Mouse (Mus musculus): ENCODE measurements around the gene Wscd1.
A peak's percentile ranks its signal among the peaks of the same experiment; 100 is the strongest.
"Not testable (repeated sequence)": the region's sequence is repeated elsewhere in the genome, so short reads cannot be mapped to it uniquely, and the experiment has no call there.

Wscd1 gene

DNA sequence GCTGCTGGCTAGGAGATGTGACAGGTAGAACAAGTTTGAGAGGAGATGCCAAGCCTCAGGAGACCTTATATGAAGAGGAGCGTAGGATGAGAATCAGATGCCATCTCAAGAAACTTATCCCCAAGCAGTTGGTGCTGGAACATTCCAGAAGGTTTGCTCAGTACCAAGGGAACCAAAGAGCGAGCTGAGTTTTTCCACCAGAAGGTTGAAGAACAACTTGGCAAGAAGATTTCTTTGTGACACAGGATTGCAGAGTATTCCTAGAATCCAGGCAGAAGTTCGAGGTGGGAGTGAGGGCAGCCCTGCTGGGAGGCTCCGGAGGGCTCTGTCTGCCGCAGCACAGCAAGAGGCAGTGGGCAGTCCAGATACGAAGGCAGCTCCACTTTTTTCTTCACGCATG lies 21.4 kb downstream of the Wscd1 start:
- no peak for DNase-seq

DNA sequence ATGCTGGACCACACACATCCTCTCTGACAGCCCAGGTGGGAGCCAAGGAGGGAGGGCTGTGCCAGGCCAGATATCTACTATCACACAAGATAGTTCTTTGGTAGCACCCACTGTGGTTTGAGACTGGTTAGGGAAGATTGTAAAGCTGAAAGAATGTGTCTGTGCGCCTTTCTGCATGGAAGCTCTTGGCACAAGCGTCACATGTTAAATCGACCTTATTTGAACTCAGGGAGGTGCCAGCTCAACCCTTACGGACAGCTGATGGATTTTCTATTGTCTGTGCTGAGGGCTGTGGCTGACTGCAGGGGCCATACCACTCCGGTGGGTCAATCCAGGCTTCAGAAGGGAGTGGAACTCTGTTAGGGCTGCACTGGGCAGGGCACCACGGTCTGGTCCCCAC lies 22.3 kb downstream of the Wscd1 start:
- DNase-seq = no peak

DNA sequence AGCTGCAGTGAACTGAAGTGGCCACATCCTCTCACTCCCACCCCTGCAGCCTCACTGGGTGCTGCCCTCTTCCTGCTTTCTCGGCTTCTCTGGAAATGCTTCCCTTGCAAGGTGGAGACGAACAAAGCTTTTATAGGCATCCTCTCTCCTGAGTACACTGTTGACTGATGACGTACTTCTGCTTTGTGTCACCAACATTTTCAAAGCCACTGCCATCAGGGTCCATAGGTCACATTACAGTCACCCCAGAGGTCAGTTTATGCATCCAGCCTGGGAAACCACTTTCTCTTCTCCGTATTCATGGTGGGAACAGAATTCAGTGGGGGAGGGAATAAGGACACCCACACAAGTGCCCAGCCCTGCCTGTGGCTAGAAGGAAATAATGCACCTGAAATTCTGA lies 23.1 kb downstream of the Wscd1 start:
- no peak for DNase-seq

DNA sequence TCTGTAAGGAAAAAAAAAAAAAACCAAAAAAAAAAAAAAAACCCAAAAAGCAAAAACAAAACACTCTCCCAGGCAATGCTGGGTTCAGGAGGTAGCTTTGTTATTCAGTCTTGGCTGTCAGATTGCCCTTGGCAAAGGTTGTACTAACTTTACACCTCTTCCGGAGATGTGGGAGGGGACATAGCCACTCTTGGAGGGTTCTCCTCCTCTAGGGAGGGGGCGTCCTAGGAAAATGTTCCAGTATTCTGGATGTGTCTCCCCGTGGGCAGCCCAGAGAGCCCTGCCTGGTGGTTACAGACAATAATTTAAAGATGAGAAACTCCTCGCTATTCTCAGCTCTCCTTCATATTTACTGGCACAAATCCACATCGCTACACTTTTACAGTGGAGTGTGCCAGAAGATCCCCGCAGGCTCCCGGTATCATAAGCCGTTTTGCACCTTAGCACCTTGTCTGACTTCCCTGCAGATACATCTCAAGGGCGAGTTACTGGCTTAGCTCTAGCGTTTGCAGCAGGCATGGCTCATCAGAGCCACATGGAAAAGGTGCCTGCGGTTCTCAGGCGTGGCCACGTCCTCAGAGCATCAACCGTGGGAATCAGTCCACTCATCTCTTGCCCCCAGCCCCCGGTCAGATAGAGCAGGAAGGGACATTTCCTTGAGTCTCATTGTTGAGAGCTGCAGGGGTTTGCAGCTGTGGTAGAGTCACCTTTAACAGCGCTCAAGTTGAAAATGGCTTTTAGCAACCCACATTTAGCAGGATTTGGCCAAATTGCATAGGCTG lies 24.5 kb downstream of the Wscd1 start:
- no peak for DNase-seq

DNA sequence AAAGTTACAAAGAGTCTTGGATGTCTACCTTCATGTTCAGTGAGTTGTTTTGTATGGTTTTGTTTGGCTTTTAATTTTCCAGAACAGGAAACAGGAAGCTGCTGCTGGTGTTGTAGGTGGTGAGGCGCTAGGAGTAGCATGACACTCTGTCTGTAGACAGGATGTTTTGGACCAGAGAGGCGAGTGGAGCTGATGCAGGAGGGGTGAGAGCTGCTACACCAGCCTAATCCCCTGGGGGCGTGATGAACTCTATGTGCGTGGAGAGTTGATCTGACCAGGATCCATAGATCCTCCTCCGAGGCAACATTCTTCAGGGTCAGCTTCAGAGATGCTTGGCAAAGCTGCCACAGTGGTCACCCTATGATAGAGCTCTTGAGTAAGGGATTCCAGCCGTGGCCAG lies 25.3 kb downstream of the Wscd1 start:
- no peak for DNase-seq

DNA sequence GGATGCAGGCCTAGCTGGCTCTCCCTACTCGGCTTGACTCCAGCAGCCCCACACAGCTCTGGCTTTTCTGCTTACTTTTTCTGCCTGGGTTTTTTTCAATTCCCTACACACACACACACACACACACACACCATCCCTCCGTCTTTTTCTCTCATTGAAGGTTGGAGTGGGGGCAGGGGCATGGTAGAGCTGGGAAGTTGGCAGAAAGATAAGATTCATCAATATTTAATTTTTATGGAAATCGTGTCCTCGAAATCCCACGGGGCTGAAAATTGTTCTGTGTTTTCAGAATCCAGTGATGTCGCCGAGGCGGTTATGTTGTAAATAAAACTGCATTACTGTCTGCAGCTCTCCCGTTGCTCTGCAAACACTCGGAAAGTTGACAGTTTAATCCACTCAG lies 29.9 kb downstream of the Wscd1 start:
- DNase-seq = no peak

DNA sequence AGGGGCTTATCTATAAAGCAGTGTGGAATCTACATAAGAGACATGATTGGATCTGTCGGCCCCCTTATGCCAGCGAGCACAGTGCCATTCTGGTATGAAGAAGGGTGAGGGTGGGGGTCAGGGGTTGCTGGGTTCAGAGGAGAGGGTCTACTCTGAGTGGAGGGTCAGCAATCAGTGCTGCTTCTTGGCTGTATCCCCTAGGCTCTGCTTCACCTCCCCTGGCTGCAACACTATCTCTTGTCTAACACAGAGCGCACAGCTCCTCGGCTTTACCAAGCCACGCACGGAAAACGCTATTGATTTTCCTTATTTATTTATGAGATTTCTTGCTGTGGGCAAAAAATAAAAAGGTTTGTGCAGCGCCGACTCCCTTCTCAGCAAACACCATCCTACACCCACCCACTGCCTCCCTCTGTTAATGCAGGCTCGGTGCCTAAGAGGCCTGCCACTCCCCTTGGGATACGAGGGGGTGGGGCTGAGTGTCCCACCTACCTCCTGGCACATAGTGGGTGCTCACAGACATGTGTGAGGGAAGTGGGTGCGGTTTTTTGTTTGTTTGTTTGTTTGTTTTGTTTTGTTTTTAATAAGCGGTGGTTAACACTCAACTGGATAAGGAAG lies 32.1 kb downstream of the Wscd1 start:
- no peak for DNase-seq

DNA sequence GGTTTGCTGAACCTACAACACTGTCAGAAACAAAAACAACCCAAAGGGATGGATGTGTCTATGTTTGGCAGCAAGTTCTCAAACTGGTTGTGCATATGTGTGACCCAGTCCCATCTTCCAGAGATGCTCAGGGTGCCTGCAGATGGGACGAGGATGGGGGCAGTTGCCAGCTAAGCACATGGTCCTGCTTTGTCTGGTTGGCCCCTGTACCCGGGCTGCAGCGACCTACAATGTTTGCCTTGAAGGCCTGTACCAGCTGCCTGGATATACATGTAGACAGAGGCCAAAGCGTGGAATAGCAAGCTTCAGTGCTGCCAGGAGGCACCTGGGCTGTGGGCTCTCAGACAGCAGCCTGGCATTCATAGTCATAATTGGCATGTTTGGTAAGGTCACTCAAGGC lies 35.8 kb downstream of the Wscd1 start:
- DNase-seq = no peak

DNA sequence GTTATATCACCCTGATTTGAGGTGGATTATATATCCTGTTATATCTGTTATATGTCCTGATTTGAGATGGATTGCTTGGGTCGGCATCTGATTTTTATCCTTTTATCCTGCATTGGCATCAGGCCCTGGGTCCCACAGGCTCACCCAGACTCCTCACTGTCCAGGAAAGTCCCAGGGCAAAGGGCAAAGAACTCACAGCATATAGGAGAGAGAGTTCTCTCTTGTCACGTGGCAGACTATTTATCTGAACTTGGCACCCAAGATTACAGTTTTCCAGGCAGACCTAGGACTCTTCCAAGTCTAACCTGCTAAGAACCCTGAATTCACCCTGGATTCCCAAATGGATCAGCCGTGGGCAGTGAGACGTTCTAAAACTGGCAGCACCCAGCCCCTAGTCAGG lies 38.5 kb downstream of the Wscd1 start:
- no peak for DNase-seq

DNA sequence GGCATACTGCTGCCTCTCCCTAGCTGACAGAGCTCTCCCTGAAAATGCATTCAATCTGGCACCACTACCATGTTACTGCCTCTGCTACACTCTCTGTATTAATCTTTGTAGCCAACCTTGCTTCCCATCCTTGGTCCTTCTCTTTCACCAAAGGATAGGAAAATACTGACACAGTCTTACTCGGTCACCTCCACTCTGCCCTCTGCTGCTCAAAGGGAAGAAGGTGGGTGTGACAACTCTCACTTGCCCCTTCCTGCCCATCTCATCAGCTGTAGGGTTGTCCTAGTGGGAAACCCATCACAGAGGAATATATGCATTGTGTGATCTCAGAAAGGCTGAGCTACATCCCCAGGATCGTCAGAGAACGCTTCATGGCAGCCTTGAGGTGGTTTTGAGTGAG lies 40.5 kb downstream of the Wscd1 start:
- no peak for DNase-seq

DNA sequence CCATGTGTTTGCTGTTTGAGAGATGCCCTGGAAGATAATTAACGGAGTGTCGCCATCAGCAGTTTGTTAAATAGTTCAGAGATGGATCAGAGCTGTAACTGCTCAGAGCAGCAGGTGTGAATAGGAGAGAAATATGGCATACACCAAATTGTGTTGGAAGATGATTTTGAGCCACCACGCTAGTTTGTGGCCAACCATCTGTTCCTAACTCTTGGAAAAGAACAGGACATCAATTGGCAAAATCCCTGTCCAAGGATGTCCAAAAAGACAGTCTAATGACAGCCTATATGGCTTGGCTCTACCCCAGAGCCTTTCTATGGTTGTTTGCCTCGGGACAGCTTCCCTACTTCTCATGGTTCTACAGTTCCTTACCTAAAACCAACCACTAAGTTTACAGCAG lies 49.5 kb downstream of the Wscd1 start:
- DNase-seq = no peak

DNA sequence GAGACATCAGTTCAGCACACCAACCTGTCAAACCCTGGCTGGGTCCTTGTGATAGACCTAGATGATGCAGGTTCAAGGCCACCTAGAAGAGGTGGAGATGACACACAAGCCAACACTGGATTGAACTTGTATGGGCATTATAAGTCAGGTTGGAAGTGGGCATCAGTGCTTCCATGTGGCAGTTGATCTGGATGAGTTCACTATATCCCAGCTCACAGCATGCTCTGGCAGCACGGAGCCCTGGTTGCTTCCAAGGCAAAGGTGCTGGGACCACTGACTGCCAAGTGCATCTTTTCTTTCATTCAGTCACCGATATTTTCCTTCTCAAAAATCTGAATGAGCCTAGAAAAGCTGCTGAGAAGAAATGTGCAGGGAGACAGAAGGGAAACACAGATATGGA lies 58.8 kb downstream of the Wscd1 start:
- DNase-seq = no peak

DNA sequence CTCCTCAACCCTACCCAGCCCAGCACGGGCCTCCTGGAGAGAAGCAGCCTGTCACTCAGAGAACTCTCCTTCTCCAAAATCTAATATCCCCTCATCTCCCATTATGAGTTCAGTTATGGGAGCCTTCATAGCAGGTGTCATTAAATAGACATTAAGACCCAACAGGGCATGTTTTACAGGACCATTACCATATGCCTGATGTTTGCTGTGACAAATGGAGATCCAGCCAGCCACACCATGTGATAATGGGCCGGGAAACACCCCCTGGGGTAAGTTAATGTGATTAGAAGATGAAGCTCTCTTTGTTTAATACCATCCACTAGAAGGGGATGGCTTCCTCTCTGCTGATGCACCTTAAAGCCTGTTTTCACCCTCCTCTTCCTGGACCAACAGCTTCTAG lies 62.1 kb downstream of the Wscd1 start:
- no peak for DNase-seq

DNA sequence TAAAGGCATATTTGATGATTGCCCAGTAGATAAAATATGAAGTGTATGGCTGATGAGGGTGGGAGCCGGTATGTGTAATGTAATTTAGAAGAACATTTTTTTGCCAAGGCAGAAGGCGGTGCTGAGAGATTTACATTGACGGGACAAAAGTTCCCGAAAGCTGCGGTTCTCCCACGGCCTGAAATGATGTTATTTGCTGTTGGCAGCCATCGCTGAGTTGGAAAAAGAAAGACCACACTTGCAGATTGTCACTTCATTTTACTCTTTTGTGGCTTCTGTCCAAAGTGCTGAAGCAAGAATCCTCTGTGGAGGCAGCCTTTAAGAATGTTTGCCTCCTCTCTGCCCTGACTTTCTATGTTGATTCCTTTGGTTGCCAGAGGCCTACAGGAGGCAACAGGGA lies 63.2 kb downstream of the Wscd1 start:
- DNase-seq = no peak

DNA sequence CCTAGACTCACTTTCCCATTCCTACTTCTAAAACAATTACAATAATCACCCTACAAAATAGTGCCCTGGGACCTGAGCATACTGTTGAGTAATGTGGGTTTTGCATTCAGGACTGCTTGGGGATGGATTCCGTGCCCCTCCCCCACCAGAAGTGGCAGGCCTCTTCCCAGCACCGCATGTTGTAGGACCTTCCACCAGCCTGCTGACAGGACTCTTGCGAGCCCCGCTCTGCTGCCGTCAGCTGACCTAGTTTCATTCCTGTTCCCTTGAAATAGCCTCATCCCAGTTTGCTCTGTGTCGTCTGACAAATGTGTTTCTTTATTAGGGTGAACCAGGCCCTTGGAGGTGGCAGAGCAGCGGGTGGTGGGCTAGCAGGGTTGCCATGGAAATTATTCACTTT lies 64.8 kb downstream of the Wscd1 start:
- DNase-seq = peak; percentile 66

DNA sequence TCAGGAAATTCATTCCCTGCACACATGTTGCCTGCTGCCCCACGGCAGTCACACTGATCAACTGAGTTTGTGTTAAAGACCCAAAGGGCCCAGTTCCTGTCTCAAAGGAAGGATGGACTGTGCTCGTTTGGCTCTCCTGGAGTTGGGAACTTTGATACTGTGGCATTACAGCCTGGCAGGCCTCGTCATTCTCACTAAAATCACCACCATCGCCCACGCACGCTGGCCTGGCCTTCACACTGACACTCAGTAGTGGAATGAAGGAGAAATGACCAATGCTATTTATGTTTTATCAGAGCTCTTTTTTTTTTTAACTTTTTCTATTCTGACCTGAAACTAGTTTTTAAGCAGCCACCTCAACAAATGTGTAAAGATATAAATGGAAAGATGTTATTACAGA lies 65.6 kb downstream of the Wscd1 start:
- no peak for DNase-seq

DNA sequence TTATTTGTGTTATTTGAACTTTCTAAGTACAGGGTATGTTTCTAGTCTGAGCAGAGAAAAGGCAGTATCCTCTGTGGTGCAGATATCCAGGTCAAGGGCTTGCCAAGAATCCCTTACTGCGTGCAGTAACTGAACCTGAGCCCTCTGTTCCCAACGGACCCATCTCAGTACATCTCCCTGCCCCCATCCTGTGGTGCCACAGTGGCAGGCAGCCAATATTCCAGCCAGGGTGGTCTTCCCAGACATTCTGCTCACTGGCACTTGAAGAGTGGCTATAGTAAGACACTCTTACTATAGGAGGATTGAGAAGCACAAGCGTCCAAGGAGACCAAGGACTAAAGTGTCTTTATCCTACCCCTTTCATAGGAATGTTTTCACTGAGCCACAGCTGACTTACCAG lies 67.2 kb downstream of the Wscd1 start:
- DNase-seq = no peak

DNA sequence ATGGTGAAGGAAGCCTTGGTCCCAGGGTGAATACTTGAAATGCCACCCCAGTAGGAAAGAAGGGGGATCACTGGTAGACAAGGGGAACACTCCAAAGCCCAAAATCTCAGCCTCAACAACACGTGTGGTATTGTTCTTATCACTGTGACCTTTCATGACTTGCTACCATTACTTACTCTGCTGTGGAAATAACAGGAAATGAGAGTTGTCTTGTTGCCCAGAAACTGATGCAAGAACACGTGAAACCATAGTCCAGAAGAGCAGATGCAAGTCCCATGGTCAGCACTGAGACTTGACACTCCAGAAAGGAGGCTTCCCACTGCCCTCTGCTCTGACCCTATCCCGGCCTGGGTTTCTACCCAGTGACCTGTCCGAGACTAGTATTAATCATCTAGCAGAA lies 67.6 kb downstream of the Wscd1 start:
- no peak for DNase-seq

DNA sequence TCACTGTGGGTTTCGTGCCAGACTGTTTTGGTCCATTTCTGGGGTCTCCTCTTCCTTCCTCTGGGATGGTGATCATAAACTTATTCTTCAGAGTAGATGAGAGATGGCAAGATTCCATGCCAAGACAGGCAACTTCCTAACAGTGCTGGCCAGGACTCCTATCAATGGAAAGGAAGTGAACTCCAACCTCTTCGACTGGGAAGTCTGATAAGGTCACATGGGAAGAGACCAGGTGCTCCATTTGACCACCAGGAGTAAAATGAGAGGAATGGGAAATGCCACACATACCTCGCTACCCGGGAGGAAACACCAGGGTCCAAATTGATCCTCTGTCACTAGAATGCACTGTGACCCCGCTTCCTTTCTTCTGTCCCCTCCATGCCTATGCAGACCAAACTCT lies 68.4 kb downstream of the Wscd1 start:
- DNase-seq = no peak

DNA sequence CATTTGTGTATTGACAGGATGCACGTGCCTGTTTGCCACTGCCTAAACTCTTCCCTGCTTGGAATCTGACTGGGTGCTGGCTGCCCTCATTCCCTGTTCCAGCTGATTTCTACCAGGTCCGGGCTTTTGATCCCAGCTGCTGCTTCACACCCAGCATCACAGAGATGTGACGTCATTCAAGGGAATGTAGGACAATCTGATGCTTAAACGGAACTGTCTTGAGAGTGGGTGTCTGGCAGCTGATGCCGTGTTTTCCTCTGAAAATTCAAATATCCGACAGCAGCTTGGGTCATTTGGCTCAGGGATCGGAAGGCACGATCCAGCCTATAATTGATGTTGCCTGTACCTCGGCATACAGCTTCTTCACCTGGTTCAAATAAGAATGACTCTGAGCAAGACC lies 70.2 kb downstream of the Wscd1 start:
- DNase-seq = peak; percentile 66

DNA sequence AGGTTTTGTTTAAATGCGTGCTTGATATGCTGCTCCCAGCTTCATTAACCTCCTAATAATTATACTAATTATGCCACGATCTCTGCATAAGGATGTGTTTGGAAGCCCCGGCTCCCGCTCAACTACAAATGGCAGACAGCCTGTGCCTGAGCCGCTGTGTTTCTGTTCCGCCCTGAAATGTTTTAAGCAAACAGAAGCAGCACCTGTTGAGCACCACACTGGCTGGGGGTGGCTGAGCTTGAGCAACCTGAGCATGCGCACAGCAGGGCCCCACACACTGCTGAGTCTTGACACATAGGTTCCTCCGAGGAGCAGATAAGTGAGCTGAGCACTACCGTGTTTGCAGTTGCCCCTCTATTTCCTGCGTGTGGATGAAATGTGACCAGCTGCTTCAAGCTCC lies 71.1 kb downstream of the Wscd1 start:
- no peak for DNase-seq

DNA sequence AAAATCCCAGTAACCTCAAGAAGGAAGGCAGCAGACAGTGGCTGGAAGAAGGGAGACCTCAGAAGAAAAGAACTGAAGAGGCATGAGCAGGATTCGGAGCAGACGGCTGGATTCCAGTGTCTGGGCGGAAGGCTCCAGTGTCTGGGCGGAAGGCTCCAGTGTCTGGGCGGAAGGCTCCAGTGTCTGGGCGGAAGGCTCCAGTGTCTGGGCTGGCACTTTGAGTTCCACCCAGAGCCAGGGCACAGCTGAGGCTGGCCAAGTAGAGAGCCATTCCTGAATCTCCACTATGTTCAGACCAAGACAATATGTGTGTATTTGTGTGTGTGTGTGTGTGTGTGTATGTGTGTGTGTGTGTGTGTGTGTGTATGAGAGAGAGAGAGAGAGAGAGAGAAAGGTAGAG lies 71.8 kb downstream of the Wscd1 start:
- not testable (repeated sequence) for DNase-seq

DNA sequence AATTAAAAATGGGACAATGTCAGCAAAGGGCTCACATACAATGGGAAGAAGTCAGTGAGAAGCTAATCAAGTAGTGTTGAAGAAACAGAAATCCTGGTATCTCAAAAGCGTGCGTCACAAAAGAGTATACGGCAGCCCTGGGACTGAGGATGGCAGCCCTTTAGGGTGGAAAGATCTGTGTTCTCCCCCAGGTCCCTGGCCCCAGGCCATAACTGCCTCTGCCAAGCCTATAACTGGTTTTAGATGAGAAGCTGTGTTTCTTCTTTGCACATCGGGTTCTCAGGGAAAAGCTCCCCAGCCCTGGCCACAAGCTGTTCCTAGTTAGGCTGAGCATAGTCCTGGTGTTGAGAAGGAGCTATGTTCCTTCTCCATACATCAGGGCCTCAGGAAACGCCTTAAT lies 72.3 kb downstream of the Wscd1 start:
- no peak for DNase-seq

DNA sequence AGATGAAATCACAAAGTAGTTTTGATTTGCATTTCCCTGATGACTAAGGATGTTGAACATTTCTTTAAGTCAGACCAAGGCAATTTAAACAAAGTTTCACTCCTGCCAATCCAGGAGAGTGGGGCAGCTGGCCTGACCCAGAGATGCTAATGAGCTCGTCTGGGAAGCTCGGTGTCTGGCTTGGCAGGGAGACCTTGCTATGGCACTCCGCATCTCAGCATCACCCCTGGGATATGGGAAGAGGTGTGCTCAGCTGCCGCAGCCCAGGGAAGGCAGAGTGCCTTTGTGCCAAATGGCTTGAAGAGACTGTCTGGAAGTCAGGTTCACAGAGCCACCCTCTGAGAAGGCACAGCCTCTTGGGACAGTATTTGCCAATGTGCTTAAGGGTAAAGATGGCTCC lies 75.3 kb downstream of the Wscd1 start:
- no peak for DNase-seq
